ENCODE assay signal across 28 mouse cellular contexts in genomic region chr5:118144770-118145169, GRCm38 (mm10). TPM values are rescaled to one million over a fixed set of nuclear protein-coding genes. Genes with fewer than 3 reads are reported as not detected.
DNase-seq lines count a peak whose midpoint lies in the region; ATAC-seq and TF ChIP-seq lines count a peak whose summit lies in the region.
"Had no signal": no experiment of that assay in that cellular context is flagged by ENCODE, and none has a peak within 500 bp of the region (broad histone marks: within the 10 kb centered on the region; RNA-seq: fewer than 3 reads in every experiment).

No protein-coding gene starts in this region.

- peak overlapping the region; percentile 71 for H3K27ac ChIP-seq in heart, postnatal 0 days (ENCODE audit: low read depth)
- peak overlapping the region; percentile 3; the same call in 1 of the 2 replicates for H3K27ac ChIP-seq in kidney, embryonic 14.5 days (ENCODE audit: low read depth, low read length)
- H3K27ac ChIP-seq in kidney, embryonic 16.5 days (ENCODE audit: low read length): no peak overlapping the region
- H3K27ac ChIP-seq in stomach, embryonic 15.5 days: no peak overlapping the region
- no peak overlapping the region for H3K27ac ChIP-seq in stomach, postnatal 0 days (replicated peaks)
- H3K27ac ChIP-seq: embryonic facial prominence, embryonic 13.5 days; forebrain, embryonic 10.5 days; liver, embryonic 12.5 days; macrophage had no signal

- 54% methylated on average over 6 of the region's 6 CpGs for WGBS in heart, postnatal 0 days
- WGBS in kidney, embryonic 14.5 days: 85% methylated on average over 6 of the region's 6 CpGs
- WGBS in kidney, embryonic 16.5 days: 75% methylated on average over 6 of the region's 6 CpGs
- WGBS in stomach, embryonic 15.5 days: 75% methylated on average over 6 of the region's 6 CpGs
- WGBS in stomach, postnatal 0 days: 63% methylated on average over 6 of the region's 6 CpGs

- TF ChIP-seq EP300 in heart, postnatal 0 days (IDR thresholded peaks at IDR 0.05; ENCODE audit: low read depth): no peak
- no peak for TF ChIP-seq EP300 in stomach, postnatal 0 days (optimal IDR thresholded peaks at IDR 0.05)

- peaks cover 52% of the 10 kb centered on the region for H3K4me1 ChIP-seq in heart, postnatal 0 days (ENCODE audit: control insufficient read depth, insufficient read depth)
- H3K4me1 ChIP-seq in kidney, embryonic 14.5 days (ENCODE audit: control insufficient read depth, insufficient read depth, low read length): no peaks in the 10 kb centered on the region; the same call in none of the 2 replicates
- peaks cover 17% of the 10 kb centered on the region for H3K4me1 ChIP-seq in kidney, embryonic 16.5 days (ENCODE audit: insufficient read depth, low read length)
- H3K4me1 ChIP-seq in stomach, embryonic 15.5 days: peaks cover 12% of the 10 kb centered on the region; the same call in 1 of the 2 replicates
- no peaks in the 10 kb centered on the region; the same call in 1 of the 2 replicates for H3K4me1 ChIP-seq in stomach, postnatal 0 days (replicated peaks; ENCODE audit: control insufficient read depth, insufficient read depth)

- peaks cover 32% of the 10 kb centered on the region for H3K36me3 ChIP-seq in heart, postnatal 0 days (replicated peaks; ENCODE audit: control insufficient read depth, insufficient read depth, low read length)
- H3K36me3 ChIP-seq in kidney, embryonic 14.5 days (ENCODE audit: control insufficient read depth, insufficient read depth, low read length): peaks cover 28% of the 10 kb centered on the region
- peaks cover 23% of the 10 kb centered on the region for H3K36me3 ChIP-seq in kidney, embryonic 16.5 days (ENCODE audit: insufficient read depth, low read length)
- H3K36me3 ChIP-seq in stomach, embryonic 15.5 days: peaks cover 17% of the 10 kb centered on the region
- H3K36me3 ChIP-seq in stomach, postnatal 0 days (ENCODE audit: control insufficient read depth, insufficient read depth, low read length): peaks cover 11% of the 10 kb centered on the region

- H3K4me3 ChIP-seq in heart, postnatal 0 days (ENCODE audit: low read depth, low read length): no peak overlapping the region
- H3K4me3 ChIP-seq in kidney, embryonic 14.5 days (ENCODE audit: low read length): no peak overlapping the region
- H3K4me3 ChIP-seq in kidney, embryonic 16.5 days (ENCODE audit: low read length): no peak overlapping the region
- H3K4me3 ChIP-seq in stomach, embryonic 15.5 days (replicated peaks): no peak overlapping the region
- no peak overlapping the region for H3K4me3 ChIP-seq in stomach, postnatal 0 days (ENCODE audit: low read depth, low read length)
- H3K4me3 ChIP-seq: embryonic facial prominence, embryonic 13.5 days; forebrain, embryonic 10.5 days; forebrain, embryonic 15.5 days; heart, embryonic 15.5 days; liver, embryonic 12.5 days had no signal

- no peaks in the 10 kb centered on the region for H3K9me3 ChIP-seq in heart, postnatal 0 days (replicated peaks; ENCODE audit: control insufficient read depth, low read length)
- H3K9me3 ChIP-seq in kidney, embryonic 14.5 days (ENCODE audit: control insufficient read depth, low read length): no peaks in the 10 kb centered on the region
- no peaks in the 10 kb centered on the region for H3K9me3 ChIP-seq in kidney, embryonic 16.5 days (ENCODE audit: low read length)
- no peaks in the 10 kb centered on the region for H3K9me3 ChIP-seq in stomach, embryonic 15.5 days
- H3K9me3 ChIP-seq in stomach, postnatal 0 days (ENCODE audit: control insufficient read depth, low read length): no peaks in the 10 kb centered on the region
- H3K9me3 ChIP-seq: embryonic facial prominence, embryonic 13.5 days; forebrain, embryonic 10.5 days; forebrain, embryonic 15.5 days; heart, embryonic 15.5 days; liver, embryonic 12.5 days had no signal

- DNase-seq in heart, adult 18-20 months: peak; percentile 21 to 50
- no peak for DNase-seq in heart, postnatal 10 days
- no peak for DNase-seq in heart, postnatal 0 days (ENCODE audit: low spot score)
- DNase-seq in heart, postnatal 4 days: no peak
- DNase-seq in stomach, postnatal 0 days (ENCODE audit: low spot score): no peak
- DNase-seq: adrenal gland, postnatal 14 days; cerebellum, adult 11-12 months; cerebellum, adult 9-11 months; layer of hippocampus, postnatal 36 days; left cerebral cortex, postnatal 4 days; liver, postnatal 0 days; midbrain, embryonic 14.5 days; right cerebral cortex, adult 18-20 months; thymus, postnatal 4 days had no signal

- no peaks in the 10 kb centered on the region for H3K27me3 ChIP-seq in heart, postnatal 0 days (ENCODE audit: control insufficient read depth, insufficient read depth, low read length)
- H3K27me3 ChIP-seq in kidney, embryonic 14.5 days (ENCODE audit: control insufficient read depth, insufficient read depth, low read length): no peaks in the 10 kb centered on the region
- no peaks in the 10 kb centered on the region for H3K27me3 ChIP-seq in kidney, embryonic 16.5 days (ENCODE audit: insufficient read depth, low read length)
- H3K27me3 ChIP-seq in stomach, embryonic 15.5 days (replicated peaks): no peaks in the 10 kb centered on the region
- H3K27me3 ChIP-seq in stomach, postnatal 0 days (ENCODE audit: control insufficient read depth, insufficient read depth, low read length): no peaks in the 10 kb centered on the region
- H3K27me3 ChIP-seq: embryonic facial prominence, embryonic 13.5 days; forebrain, embryonic 15.5 days; heart, embryonic 15.5 days; liver, embryonic 12.5 days had no signal

- no peak for TF ChIP-seq CTCF in heart, postnatal 0 days (IDR thresholded peaks at IDR 0.05; ENCODE audit: low read depth)
- TF ChIP-seq CTCF in stomach, postnatal 0 days (IDR thresholded peaks at IDR 0.05; ENCODE audit: low read depth): no peak

- no peak overlapping the region for H3K9ac ChIP-seq in heart, postnatal 0 days (replicated peaks; ENCODE audit: low read depth, low read length)
- no peak overlapping the region for H3K9ac ChIP-seq in kidney, embryonic 14.5 days (ENCODE audit: low read depth, low read length)
- H3K9ac ChIP-seq in kidney, embryonic 16.5 days (replicated peaks; ENCODE audit: low read length): no peak overlapping the region
- H3K9ac ChIP-seq in stomach, embryonic 15.5 days: 0 out of 2 replicates have a peak overlapping the region, but pooled peaks have one; percentile 3
- no peak overlapping the region for H3K9ac ChIP-seq in stomach, postnatal 0 days (ENCODE audit: low read length)
- H3K9ac ChIP-seq: embryonic facial prominence, embryonic 13.5 days; forebrain, embryonic 15.5 days; heart, embryonic 15.5 days; liver, embryonic 12.5 days; liver, postnatal 0 days had no signal

- H3K4me2 ChIP-seq in heart, postnatal 0 days (ENCODE audit: low read depth, low read length): no peak overlapping the region
- H3K4me2 ChIP-seq in kidney, embryonic 14.5 days (replicated peaks; ENCODE audit: low read depth, low read length): no peak overlapping the region
- no peak overlapping the region for H3K4me2 ChIP-seq in kidney, embryonic 16.5 days (replicated peaks; ENCODE audit: low read depth, low read length)
- H3K4me2 ChIP-seq in stomach, embryonic 15.5 days: no peak overlapping the region
- H3K4me2 ChIP-seq in stomach, postnatal 0 days (replicated peaks; ENCODE audit: low read depth): no peak overlapping the region
- H3K4me2 ChIP-seq: embryonic facial prominence, embryonic 13.5 days; forebrain, embryonic 15.5 days; heart, embryonic 15.5 days; hindbrain, embryonic 14.5 days; liver, embryonic 12.5 days had no signal

- intact Hi-C loops in heart, postnatal 10 days (cut with DNase I): no loop called here

- no peak for ATAC-seq in heart, postnatal 0 days (ENCODE audit: insufficient read depth, low read depth)
- no peak for ATAC-seq in kidney, embryonic 14.5 days (ENCODE audit: low FRiP score, low TSS enrichment)
- no peak for ATAC-seq in kidney, embryonic 16.5 days (ENCODE audit: low FRiP score, low TSS enrichment)
- ATAC-seq in stomach, embryonic 15.5 days (ENCODE audit: insufficient read depth, low FRiP score, low read depth): no peak
- no peak for ATAC-seq in stomach, postnatal 0 days (ENCODE audit: low FRiP score, low TSS enrichment)
- ATAC-seq: forebrain, embryonic 15.5 days; liver, embryonic 12.5 days; liver, postnatal 0 days had no signal

RNA-seq across cellular contexts. Expression of gene Fbxw8, which starts 10.5 kb away (rescaled TPM):
- 10 to 100 TPM; 38.2 to 41.2 TPM for total RNA-seq in heart, adult 18-20 months (2021)
- total RNA-seq in heart, postnatal 10 days (2021): 10 to 100 TPM; 50.1 to 58.1 TPM
- 49.7 and 66.9 TPM in 2 replicates for total RNA-seq in heart, postnatal 0 days (2014; rRNA removed; ENCODE audit: low replicate concordance)
- polyA plus RNA-seq in heart, postnatal 0 days (2015; fragmentation: Nextera tagmentation; extraction: Ambion mirVana): 15.5 and 16.5 TPM in 2 replicates
- total RNA-seq in heart, postnatal 4 days (2021): 10 to 100 TPM; 54.9 to 61.1 TPM
- polyA plus RNA-seq in kidney, embryonic 14.5 days (2014; fragmentation: Nextera tagmentation; extraction: Ambion mirVana): 22.8 and 28.6 TPM in 2 replicates
- polyA plus RNA-seq in kidney, embryonic 16.5 days (2015; fragmentation: Nextera tagmentation; extraction: Ambion mirVana): 26.3 and 30.9 TPM in 2 replicates
- polyA plus RNA-seq in stomach, embryonic 15.5 days (2015; fragmentation: Nextera tagmentation; extraction: Ambion mirVana): 23.6 and 24.0 TPM in 2 replicates
- 14.0 and 14.2 TPM in 2 replicates for polyA plus RNA-seq in stomach, postnatal 0 days (2015; fragmentation: Nextera tagmentation; extraction: Ambion mirVana)

RNA-seq across cellular contexts. Expression of gene Hrk, which starts 19.7 kb away (rescaled TPM):
- total RNA-seq in heart, adult 18-20 months (2021): under 1 TPM; 0.40 to 0.44 TPM
- under 1 TPM; 0.30 to 0.38 TPM for total RNA-seq in heart, postnatal 10 days (2021)
- total RNA-seq in heart, postnatal 0 days (2014; rRNA removed; ENCODE audit: low replicate concordance): 0.04 TPM in 1 of 2 replicates, not detected in the other
- polyA plus RNA-seq in heart, postnatal 0 days (2015; fragmentation: Nextera tagmentation; extraction: Ambion mirVana): 0.11 and 0.19 TPM in 2 replicates
- under 1 TPM; 0.09 to 0.31 TPM for total RNA-seq in heart, postnatal 4 days (2021)
- polyA plus RNA-seq in kidney, embryonic 14.5 days (2014; fragmentation: Nextera tagmentation; extraction: Ambion mirVana): 0.03 and 0.04 TPM in 2 replicates
- polyA plus RNA-seq in kidney, embryonic 16.5 days (2015; fragmentation: Nextera tagmentation; extraction: Ambion mirVana): 0.09 and 0.17 TPM in 2 replicates
- polyA plus RNA-seq in stomach, embryonic 15.5 days (2015; fragmentation: Nextera tagmentation; extraction: Ambion mirVana): 0.48 and 0.68 TPM in 2 replicates
- 0.18 and 0.41 TPM in 2 replicates for polyA plus RNA-seq in stomach, postnatal 0 days (2015; fragmentation: Nextera tagmentation; extraction: Ambion mirVana)
- total RNA-seq: gastrocnemius, postnatal 4 days; megakaryocyte-erythroid progenitor cell, adult 5-6 weeks had no signal
- polyA plus RNA-seq: large intestine, adult 2 months; liver, postnatal 0 days; macrophage; spleen, adult 2 months had no signal

Comparison
In these comparisons a context has a peak if more than half of its experiments do, and no peak if none do; other contexts are left out.
1. DNase-seq: peak in heart, adult 18-20 months (2 of 2); none in heart, postnatal 10 days (0 of 2), heart, postnatal 0 days (single experiment), heart, postnatal 4 days (single experiment) and stomach, postnatal 0 days (single experiment).
2. H3K27ac ChIP-seq: peak in heart, postnatal 0 days (single experiment) and kidney, embryonic 14.5 days (single experiment); none in kidney, embryonic 16.5 days (single experiment), stomach, embryonic 15.5 days (single experiment) and stomach, postnatal 0 days (single experiment).